Mouse (Mus musculus) fibroblast of lung, adult 2 months (primary cell): Measurements from ENCODE around the gene Sema6b.
"Not testable (repeated sequence)": the region's sequence is repeated elsewhere in the genome, so short reads cannot be mapped to it uniquely, and the experiment has no call there.

Experiments
- DNase-seq: peaks from one replicate; pipeline ENCODE4 v3.0.0-alpha.2; 2011; ENCODE audit warnings: low read depth

Sema6b gene

GRCm38 (mm10) chr17:56119431-56119830 lies 20.7 kb downstream of the Sema6b start:
- no peak for DNase-seq

DNA sequence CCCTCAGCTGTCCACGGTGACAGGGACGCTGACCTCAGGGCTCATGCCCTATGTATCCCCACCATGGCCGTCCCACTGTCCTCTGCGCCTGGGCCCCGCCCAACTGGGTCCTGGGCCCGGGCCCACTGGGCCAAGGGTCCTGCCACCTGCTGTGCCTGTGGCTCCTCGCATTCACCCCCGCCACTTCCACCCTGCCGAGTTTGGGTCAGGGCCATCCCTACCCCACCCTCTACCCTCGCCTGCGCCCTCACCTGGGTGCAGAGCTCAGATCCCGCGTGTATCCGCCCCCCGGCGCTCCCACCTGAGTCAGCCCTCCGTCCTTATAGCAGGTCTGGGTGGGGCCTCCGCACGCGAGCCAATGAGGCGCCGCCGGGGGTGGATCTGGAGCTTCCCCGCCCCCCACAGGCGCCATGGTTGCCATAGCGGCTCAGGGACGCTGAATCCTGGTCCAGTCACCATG lies 22.9 kb downstream of the Sema6b start, which contains the start of gene Plin5:
TSS of gene Plin5 (minus strand) at position 346 of the 460 bp plus-strand sequence.
- DNase-seq: no peak

DNA sequence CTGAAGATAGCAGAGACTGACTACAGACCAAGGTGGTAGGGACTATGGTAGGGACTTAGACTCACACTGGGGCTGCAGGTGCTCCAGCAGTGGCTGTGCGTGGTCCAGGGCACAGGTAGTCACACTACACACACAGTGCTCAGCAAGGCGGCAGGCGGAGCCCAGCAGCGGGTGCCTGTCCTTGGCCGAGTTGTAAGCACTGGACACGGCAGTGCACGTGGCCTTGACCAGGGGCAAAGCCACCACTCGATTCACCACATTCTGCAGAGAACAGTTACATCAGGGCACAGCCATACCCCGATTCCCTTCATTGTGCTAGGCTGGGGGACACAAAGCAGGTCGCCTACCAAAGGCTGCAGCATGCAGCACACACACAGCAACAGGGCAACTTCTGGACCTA lies 23.9 kb downstream of the Sema6b start:
- no peak for DNase-seq

DNA sequence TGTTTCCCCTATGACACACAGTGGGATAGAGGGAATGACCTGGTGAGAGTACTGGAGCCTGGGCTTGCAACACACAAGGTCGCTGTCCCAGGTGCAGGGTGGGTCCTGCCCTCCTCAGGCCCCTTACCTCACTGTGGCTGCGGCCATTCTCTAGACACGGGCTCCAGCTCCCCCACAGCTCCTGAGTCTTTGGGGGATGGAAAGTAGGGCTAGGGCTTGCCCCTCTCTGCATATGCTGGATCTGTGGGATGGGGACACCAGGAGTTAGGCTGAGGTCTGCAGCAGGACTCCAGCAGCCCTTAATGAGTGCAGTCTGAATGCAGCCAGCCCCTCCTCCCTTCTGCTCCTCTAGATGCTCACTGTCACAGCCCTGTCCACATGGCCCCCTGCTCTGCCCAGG lies 27.4 kb downstream of the Sema6b start:
- DNase-seq: no peak

- DNase-seq: no peak
Observed at GRCm38 (mm10) chr17:56111864-56112263, 28.3 kb downstream of the Sema6b start.

DNA sequence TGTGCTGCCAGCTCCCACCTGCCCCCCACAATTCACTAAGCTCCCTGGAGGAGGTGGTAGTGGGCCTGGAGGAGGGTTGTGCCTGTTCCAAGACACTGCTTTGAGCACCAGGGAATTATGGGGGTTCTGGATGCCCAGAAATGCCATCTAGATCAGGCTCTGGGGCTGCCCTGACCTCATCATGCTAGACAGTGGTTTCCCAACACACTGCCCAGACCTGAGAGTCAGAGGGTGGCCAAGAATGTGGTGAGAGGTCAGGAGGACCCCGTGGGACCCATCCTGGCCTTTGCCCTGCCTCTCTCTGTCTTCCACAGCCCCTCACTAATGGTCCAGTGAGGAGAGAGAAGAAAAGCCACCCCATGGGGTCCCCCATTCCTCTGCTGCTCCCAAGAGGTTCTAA lies 29.1 kb downstream of the Sema6b start:
- DNase-seq: no peak

DNA sequence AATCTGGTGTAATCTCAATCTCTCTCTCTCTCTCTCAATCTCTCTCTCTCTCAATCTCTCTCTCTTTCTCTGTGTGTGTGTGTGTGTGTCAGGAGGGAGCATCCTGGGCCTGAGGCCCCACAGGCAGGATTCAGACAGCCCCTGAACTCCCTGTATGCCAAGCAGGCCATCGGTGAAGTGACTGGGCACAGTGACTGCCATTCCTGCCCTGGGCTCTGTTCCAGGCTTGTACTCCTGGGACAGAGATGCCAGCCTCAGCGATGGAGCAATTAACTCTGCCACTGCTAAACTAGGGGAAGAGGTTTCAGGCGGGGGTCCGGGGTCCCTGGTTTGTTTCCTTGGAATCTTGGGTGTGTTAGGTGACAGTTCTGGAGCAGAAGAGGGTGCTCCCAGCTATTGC lies 29.6 kb downstream of the Sema6b start:
- DNase-seq: no peak

DNA sequence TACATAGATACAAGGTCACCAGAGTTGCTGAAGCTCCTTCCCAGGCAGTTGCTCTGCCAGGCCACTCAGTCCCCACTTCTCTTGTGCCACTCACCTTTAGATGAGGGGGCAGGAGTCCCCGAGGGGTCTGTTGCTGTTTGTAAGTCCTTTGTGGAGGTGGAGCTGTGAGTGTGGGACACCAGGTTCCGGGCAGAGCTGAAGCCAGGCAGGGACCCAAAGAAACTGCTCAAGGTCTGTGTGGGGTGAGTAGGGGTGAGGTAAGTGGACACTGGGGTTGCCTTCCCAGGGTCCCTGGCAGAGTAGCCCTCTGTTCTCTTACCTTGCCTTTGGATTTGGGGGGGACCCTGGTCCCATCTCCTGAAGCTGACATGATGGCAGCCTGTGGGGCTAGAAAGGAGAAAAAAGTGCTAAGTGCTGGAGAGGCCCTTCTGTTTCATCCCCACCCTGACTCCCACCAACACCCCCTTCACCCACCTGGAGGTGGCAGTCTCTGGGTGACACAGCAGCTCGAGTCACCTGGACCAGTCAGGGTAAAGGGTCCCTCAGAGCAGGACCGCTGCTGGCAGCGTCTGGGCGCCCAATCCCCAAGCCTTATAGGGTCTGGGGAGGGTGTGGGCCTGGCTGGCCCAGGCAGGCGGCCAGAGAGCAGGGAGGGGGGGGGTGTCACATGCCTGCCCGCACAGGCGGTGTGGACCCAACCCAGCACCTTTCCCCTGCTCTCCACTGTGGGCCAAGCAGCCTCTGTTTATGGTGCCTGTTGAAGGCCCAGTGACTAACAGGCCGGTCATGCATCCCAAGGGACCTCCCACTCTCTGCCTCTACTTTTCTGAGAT lies 30.7 kb downstream of the Sema6b start, which contains the start of gene Plin4:
TSS of gene Plin4 (minus strand) at position 585 of the 833 bp plus-strand sequence.
- peak; percentile 59 for DNase-seq

GRCm38 (mm10) chr17:56108334-56109044 lies 31.7 kb downstream of the Sema6b start:
- no peak for DNase-seq

GRCm38 (mm10) chr17:56107736-56108135 lies 32.4 kb downstream of the Sema6b start:
- no peak for DNase-seq

- DNase-seq: no peak
Observed at GRCm38 (mm10) chr17:56106981-56107380, 33.2 kb downstream of the Sema6b start.

DNA sequence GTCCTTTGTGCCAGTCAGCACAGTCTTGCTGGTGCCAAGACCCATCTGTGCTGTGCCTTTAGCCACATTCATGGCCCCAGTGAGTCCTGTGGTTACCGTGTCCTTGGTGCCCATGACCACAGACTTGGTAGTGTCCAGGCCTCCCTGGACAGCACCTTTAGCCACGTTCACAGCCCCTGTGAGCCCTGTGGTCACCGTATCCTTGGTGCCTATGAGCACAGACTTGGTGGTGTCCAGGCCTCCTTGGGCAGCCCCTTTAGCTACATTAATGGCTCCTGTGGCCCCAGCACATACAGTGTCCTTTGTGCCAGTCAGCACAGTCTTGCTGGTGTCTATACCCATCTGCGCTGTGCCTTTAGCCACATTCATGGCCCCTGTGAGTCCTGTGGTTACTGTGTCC lies 33.7 kb downstream of the Sema6b start:
- not testable (repeated sequence) for DNase-seq

DNA sequence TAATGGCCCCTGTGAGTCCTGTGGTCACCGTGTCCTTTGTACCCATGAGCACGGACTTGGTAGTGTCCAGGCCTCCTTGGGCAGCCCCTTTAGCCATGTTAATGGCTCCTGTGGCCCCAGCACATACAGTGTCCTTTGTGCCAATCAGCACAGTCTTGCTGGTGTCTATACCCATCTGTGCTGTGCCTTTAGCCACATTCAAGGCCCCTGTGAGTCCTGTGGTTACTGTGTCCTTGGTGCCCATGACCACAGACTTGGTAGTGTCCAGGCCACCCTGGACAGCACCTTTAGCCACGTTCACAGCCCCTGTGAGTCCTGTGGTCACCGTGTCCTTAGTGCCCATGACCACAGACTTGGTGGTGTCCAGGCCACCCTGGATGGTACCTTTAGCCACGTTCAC lies 35.3 kb downstream of the Sema6b start:
- DNase-seq: not testable (repeated sequence)

GRCm38 (mm10) chr17:56103465-56104285 lies 36.5 kb downstream of the Sema6b start:
- DNase-seq: no peak

DNA sequence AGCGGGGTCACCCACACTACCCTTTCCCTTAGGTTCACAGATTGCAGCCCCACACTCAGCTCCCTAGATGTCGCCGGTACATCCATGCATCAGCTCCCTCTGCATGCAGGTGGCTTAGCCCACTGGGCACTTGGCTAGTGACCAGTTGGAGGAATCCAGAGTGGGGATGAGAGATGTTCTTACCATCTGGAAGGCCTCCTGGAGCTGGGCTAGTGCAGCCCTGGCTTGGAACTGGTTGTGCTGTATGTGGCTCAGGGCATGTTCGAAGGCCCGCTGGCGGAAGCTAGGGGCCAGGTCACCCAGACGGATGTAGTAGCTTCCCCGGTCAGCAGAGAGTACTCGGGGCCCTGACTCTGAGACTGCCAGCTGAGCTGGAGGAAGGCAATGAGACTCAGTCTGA lies 37.2 kb downstream of the Sema6b start:
- no peak for DNase-seq

- DNase-seq: no peak
Observed at GRCm38 (mm10) chr17:56102158-56102557, 38.0 kb downstream of the Sema6b start.

- DNase-seq: no peak
Observed at GRCm38 (mm10) chr17:56100811-56101210, 39.3 kb downstream of the Sema6b start.

DNA sequence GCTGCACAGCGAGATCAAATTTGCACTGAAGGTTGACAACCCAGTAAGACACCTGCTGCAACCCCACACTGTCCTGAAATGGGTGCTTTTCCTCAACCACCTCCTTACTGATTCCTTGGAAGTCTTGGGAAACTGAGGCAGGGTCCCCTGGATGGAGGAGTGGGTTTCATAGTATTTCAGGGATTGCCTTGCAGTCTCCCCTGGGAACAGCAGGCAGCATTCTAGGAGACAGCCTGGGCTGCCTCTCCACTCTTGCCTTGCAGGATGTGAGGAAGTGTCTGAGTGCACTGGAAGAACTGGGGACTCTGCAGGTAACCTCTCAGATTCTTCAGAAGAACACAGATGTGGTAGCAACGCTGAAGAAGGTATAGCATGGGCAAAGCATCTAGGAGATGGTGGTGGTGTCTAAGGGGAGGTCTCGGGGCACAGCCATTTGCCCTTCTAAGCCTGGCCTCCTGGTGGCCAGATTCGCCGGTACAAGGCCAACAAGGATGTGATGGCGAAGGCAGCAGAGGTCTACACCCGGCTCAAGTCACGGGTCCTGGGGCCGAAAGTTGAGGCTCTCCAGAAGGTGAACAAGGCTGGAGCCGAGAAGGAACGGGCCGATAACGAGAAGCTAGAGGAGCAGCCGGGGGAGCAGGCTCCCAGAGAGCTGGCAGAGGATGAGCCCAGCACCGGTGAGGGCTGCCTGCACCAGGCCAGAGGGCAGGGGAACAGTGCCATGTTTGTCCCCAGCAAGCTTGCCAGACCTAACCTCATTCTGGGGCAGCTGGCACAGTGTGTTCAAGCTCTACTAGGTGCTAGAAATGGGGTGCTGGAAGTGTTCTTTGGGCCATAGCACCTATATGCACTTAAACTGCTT lies 41.2 kb downstream of the Sema6b start:
- no peak for DNase-seq

DNA sequence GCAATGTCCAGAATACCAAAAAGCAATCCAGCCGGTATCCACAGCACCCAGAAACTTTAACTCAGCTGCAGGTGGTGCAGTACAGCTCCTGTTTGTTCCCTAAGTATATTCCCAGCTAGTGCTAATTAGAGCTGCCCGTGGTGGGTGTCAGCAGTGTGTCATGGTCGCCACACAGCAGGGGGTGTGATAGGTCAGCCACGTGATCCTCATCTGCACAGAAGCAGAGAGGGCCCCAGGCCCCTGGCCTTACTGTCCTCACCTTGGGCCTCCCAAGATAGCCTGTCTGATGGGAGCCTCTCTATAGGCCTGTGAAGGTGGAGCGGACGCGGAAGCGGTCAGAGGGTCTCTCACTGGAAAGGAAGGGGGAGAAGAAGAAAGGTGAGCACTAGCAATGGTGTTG lies 42.0 kb downstream of the Sema6b start:
- no peak for DNase-seq

DNA sequence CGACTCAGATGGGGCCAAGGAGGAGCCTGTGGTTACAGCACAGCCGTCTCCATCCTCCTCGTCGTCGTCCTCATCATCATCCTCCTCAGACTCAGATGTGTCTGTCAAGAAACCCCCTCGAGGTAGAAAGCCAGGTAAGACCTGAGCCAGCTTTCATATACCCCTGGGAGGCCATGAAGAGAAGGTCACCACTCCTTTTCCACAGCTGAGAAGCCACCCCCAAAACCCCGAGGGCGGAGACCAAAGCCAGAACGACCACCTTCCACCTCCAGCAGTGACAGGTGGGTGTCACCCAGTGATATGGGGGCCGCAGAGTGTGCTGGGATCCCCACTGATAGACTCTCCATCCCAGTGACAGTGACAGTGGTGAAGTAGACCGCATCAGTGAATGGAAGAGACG lies 43.3 kb downstream of the Sema6b start:
- no peak for DNase-seq

DNA sequence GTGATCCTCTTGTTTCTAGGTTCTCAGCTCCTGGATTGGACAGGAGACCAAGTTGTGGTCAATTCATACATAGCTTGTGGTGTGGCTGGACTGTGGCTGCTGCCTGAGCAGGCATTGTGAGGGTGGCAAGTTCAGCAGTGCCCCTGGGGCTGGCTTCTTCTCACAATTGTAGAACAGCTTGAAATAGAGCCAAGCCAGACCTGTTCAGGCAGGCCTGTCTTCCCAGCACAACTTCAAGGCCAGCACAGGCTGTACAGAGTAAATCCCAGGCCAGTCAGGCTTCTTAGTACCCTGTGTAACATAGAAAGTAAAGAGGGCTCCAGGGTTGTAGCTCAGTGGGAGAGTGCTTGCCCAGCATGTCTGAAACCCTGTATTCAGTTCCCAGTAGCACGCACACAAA lies 47.3 kb downstream of the Sema6b start:
- DNase-seq: peak; percentile 27
